ENCODE assay signal across 8 mouse cellular contexts in genomic region chr2:26627921-26628739, GRCm38 (mm10). TPM values are rescaled to one million over a fixed set of nuclear protein-coding genes. Genes with fewer than 3 reads are reported as not detected.
DNase-seq lines count a peak whose midpoint lies in the region; ATAC-seq lines count a peak whose summit lies in the region.

Fam69b (plus strand) TSS chr2:26628457.

- no peaks in the 10 kb centered on the region for H3K27me3 ChIP-seq in embryonic facial prominence, embryonic 13.5 days
- H3K27me3 ChIP-seq in limb, embryonic 11.5 days (ENCODE audit: control insufficient read depth, insufficient read depth, low read length), result no peaks in the 10 kb centered on the region
- H3K27me3 ChIP-seq in midbrain, embryonic 13.5 days, result no peaks in the 10 kb centered on the region
- H3K27me3 ChIP-seq in stomach, embryonic 14.5 days (ENCODE audit: control insufficient read depth, insufficient read depth, low read length), result no peaks in the 10 kb centered on the region

- 1% methylated on average over 61 of the region's 70 CpGs for WGBS in embryonic facial prominence, embryonic 13.5 days
- under 1% methylated on average over 60 of the region's 70 CpGs for WGBS in limb, embryonic 11.5 days
- under 1% methylated on average over 69 of the region's 70 CpGs for WGBS in midbrain, embryonic 13.5 days
- 1% methylated on average over 52 of the region's 70 CpGs for WGBS in stomach, embryonic 14.5 days

- peak within 1 kb of the TSS; percentile 96 for H3K9ac ChIP-seq in embryonic facial prominence, embryonic 13.5 days
- peak within 1 kb of the TSS; percentile 94 for H3K9ac ChIP-seq in limb, embryonic 11.5 days (ENCODE audit: low read length)
- peak within 1 kb of the TSS; percentile 88 for H3K9ac ChIP-seq in midbrain, embryonic 13.5 days (replicated peaks)
- H3K9ac ChIP-seq in stomach, embryonic 14.5 days (replicated peaks; ENCODE audit: low read depth, low read length), result peak within 1 kb of the TSS; percentile 72

- peaks cover 26% of the 10 kb centered on the region for H3K4me1 ChIP-seq in embryonic facial prominence, embryonic 13.5 days
- H3K4me1 ChIP-seq in limb, embryonic 11.5 days (ENCODE audit: control insufficient read depth, insufficient read depth, low read length), result peaks cover 13% of the 10 kb centered on the region
- peaks cover 53% of the 10 kb centered on the region for H3K4me1 ChIP-seq in midbrain, embryonic 13.5 days (replicated peaks)
- H3K4me1 ChIP-seq in stomach, embryonic 14.5 days (ENCODE audit: control insufficient read depth, insufficient read depth, low read length), result peaks cover 10% of the 10 kb centered on the region

- H3K36me3 ChIP-seq in embryonic facial prominence, embryonic 13.5 days, result 0 out of 2 replicates have a peak, but pooled peaks cover 8% of the 10 kb centered on the region
- H3K36me3 ChIP-seq in limb, embryonic 11.5 days (ENCODE audit: control insufficient read depth, insufficient read depth, low read length), result no peaks in the 10 kb centered on the region
- H3K36me3 ChIP-seq in midbrain, embryonic 13.5 days, result 0 out of 2 replicates have a peak, but pooled peaks cover 5% of the 10 kb centered on the region
- H3K36me3 ChIP-seq in stomach, embryonic 14.5 days (ENCODE audit: control insufficient read depth, insufficient read depth, low read length), result no peaks in the 10 kb centered on the region

- H3K4me2 ChIP-seq in embryonic facial prominence, embryonic 13.5 days, result peak within 1 kb of the TSS; percentile 88
- H3K4me2 ChIP-seq in limb, embryonic 11.5 days (ENCODE audit: low read depth, severe bottlenecking), result peak within 1 kb of the TSS; percentile 93
- H3K4me2 ChIP-seq in midbrain, embryonic 13.5 days (replicated peaks), result peak within 1 kb of the TSS; percentile 93
- H3K4me2 ChIP-seq in stomach, embryonic 14.5 days (replicated peaks; ENCODE audit: low read depth, low read length), result peak within 1 kb of the TSS; percentile 77

- peak within 1 kb of the TSS; percentile 84 for H3K4me3 ChIP-seq in embryonic facial prominence, embryonic 13.5 days
- peak within 1 kb of the TSS; percentile 65 for H3K4me3 ChIP-seq in limb, embryonic 11.5 days (ENCODE audit: low read depth, low read length)
- H3K4me3 ChIP-seq in midbrain, embryonic 13.5 days (replicated peaks), result peak within 1 kb of the TSS; percentile 60
- peak within 1 kb of the TSS; percentile 48 for H3K4me3 ChIP-seq in stomach, embryonic 14.5 days (ENCODE audit: low read depth, low read length)

- DNase-seq in urinary bladder, adult 18-20 months (ENCODE audit: low spot score in 2 of 2), result peak; percentile 27 to 42
- no peak for DNase-seq in urinary bladder, postnatal 10 days (ENCODE audit: low spot score)
- DNase-seq in heart, adult 9 months (ENCODE audit: low spot score in 2 of 2), result peak; percentile 67 to 75
- peak; percentile 54 to 57 for DNase-seq in kidney, adult 8-10 months
- DNase-seq in limb, embryonic 11.5 days (ENCODE audit: low spot score), result peak; percentile 88

- peak; percentile 37 for ATAC-seq in embryonic facial prominence, embryonic 13.5 days (ENCODE audit: insufficient number of reproducible peaks, insufficient read depth, low FRiP score, low TSS enrichment, low read depth)
- ATAC-seq in limb, embryonic 11.5 days (ENCODE audit: insufficient number of reproducible peaks, low FRiP score, low TSS enrichment, low read depth), result peak; percentile 46; the same call in 1 of the 2 replicates
- ATAC-seq in midbrain, embryonic 13.5 days, result peak; percentile 81
- ATAC-seq in stomach, embryonic 14.5 days (ENCODE audit: insufficient number of reproducible peaks, insufficient read depth, low FRiP score, low read depth), result peak; percentile 63

- no peaks in the 10 kb centered on the region for H3K9me3 ChIP-seq in embryonic facial prominence, embryonic 13.5 days
- no peaks in the 10 kb centered on the region; the same call in 1 of the 2 replicates for H3K9me3 ChIP-seq in limb, embryonic 11.5 days (ENCODE audit: control insufficient read depth, low read length)
- H3K9me3 ChIP-seq in midbrain, embryonic 13.5 days, result no peaks in the 10 kb centered on the region
- H3K9me3 ChIP-seq in stomach, embryonic 14.5 days (ENCODE audit: control insufficient read depth, low read depth, low read length), result no peaks in the 10 kb centered on the region

- peak within 1 kb of the TSS; percentile 77 for H3K27ac ChIP-seq in embryonic facial prominence, embryonic 13.5 days
- 0 out of 2 replicates have a peak within 1 kb of the TSS, but pooled peaks have one; percentile 2 for H3K27ac ChIP-seq in limb, embryonic 11.5 days (replicated peaks; ENCODE audit: low read depth, low read length)
- H3K27ac ChIP-seq in midbrain, embryonic 13.5 days, result peak within 1 kb of the TSS; percentile 83
- H3K27ac ChIP-seq in stomach, embryonic 14.5 days (ENCODE audit: low read length), result peak within 1 kb of the TSS; percentile 24; the same call in 1 of the 2 replicates

RNA-seq across cellular contexts. Expression of gene Fam69b, which starts in this region (rescaled TPM):
- 65.6 and 66.6 TPM in 2 replicates for polyA plus RNA-seq in embryonic facial prominence, embryonic 13.5 days (2015; fragmentation: Nextera tagmentation; extraction: Ambion mirVana)
- 42.4 and 45.1 TPM in 2 replicates for polyA plus RNA-seq in limb, embryonic 11.5 days (2014; fragmentation: Nextera tagmentation; extraction: Ambion mirVana)
- 112 and 118 TPM in 2 replicates for polyA plus RNA-seq in midbrain, embryonic 13.5 days (2015; fragmentation: Nextera tagmentation; extraction: Ambion mirVana)
- polyA plus RNA-seq in stomach, embryonic 14.5 days (2014; fragmentation: Nextera tagmentation; extraction: Ambion mirVana), result 37.7 and 38.5 TPM in 2 replicates

Comparison
In these comparisons a context has a peak if more than half of its experiments do, and no peak if none do; other contexts are left out.
1. H3K27ac ChIP-seq: peak in every context shown above with its lines; median percentile 83 in midbrain, embryonic 13.5 days; 77 in embryonic facial prominence, embryonic 13.5 days; 24 in stomach, embryonic 14.5 days; 2 in limb, embryonic 11.5 days.